Mouse (Mus musculus) embryonic facial prominence, embryonic 11.5 days (tissue): ENCODE results near the gene Arntl. TPM values are rescaled to one million over a fixed set of nuclear protein-coding genes. Genes with fewer than 3 reads are reported as not detected.

ENCODE experiments used
- ATAC-seq: fragments of 200-750 bp; cut with Nextera tagmentation; replicated peaks from 2 replicates; pipeline ENCODE4 v1.8.0; 2017; ENCODE audit warnings: low read depth; ENCODE audit not compliant: insufficient number of reproducible peaks, low FRiP score, low TSS enrichment
- DNase-seq: peaks from one replicate; pipeline ENCODE4 v3.0.0-alpha.2; 2015; ENCODE audit warnings: low spot score
- H3K27ac ChIP-seq: fragments of 300-500 bp; sonication (generic); replicated peaks from 2 replicates; pipeline ENCODE4 v1.5.1; 2014; ENCODE audit warnings: mild to moderate bottlenecking, low read depth, low read length, control low read depth
- H3K27me3 ChIP-seq: fragments of 300-500 bp; sonication (generic); 2 replicates; pipeline ENCODE4 v1.6.1; 2014; ENCODE audit warnings: mild to moderate bottlenecking, low read length, moderate library complexity, mixed read lengths; ENCODE audit not compliant: control insufficient read depth, insufficient read depth
- H3K36me3 ChIP-seq: fragments of 300-500 bp; sonication (generic); replicated peaks from 2 replicates; pipeline ENCODE4 v1.6.1; 2014; ENCODE audit warnings: low read depth, mild to moderate bottlenecking, low read length, moderate library complexity, mixed read lengths; ENCODE audit not compliant: control insufficient read depth, insufficient read depth
- H3K4me1 ChIP-seq: fragments of 300-500 bp; sonication (generic); 2 replicates; pipeline ENCODE4 v1.6.1; 2014; ENCODE audit warnings: low read length, mixed read lengths; ENCODE audit not compliant: control insufficient read depth, insufficient read depth
- H3K4me2 ChIP-seq: fragments of 300-500 bp; sonication (generic); 2 replicates; pipeline ENCODE4 v1.6.1; 2014; ENCODE audit warnings: low read depth, mild to moderate bottlenecking, control low read depth, low read length, moderate library complexity
- H3K4me3 ChIP-seq: fragments of 300-500 bp; sonication (generic); 2 replicates; pipeline ENCODE4 v1.5.1; 2014; ENCODE audit warnings: low read depth, low read length, control low read depth
- H3K9ac ChIP-seq: fragments of 300-500 bp; sonication (generic); replicated peaks from 2 replicates; pipeline ENCODE4 v1.6.1; 2014; ENCODE audit warnings: mild to moderate bottlenecking, control low read depth, low read length
- H3K9me3 ChIP-seq: fragments of 300-500 bp; sonication (generic); replicated peaks from 2 replicates; pipeline ENCODE4 v1.6.1; 2016; ENCODE audit warnings: mild to moderate bottlenecking, low read length, inconsistent platforms, mixed read lengths; ENCODE audit not compliant: control insufficient read depth
- WGBS: fragments of 180-500 bp; shearing (Covaris S2); extraction: QIAGEN DNeasy Blood & Tissue Kit; methylation state at CpG from one replicate; pipeline ENCODE4 v1.1.7; 2014; 5-methylcytosine and 5-hydroxymethylcytosine counted together
- polyA plus RNA-seq: library from polyadenylated mRNA; unstranded; fragments of >200 nt; fragmentation: Nextera tagmentation; extraction: Ambion mirVana; gene quantifications from 2 replicates; pipeline ENCODE4 v1.2.1, GENCODE M21; 2014

The Arntl gene
- polyA plus RNA-seq, 1 experiment from 2014 or later: 9.3 TPM

- no peak for DNase-seq
- no peak overlapping the region for H3K9ac ChIP-seq
- no peak overlapping the region for H3K27ac ChIP-seq
- H3K4me1 ChIP-seq: peaks cover 7% of the 10 kb centered on the region
- WGBS: 77% methylated on average over 4 of the region's 4 CpGs
- ATAC-seq: no peak
- H3K36me3 ChIP-seq: no peaks in the 10 kb centered on the region
- no peaks in the 10 kb centered on the region for H3K9me3 ChIP-seq
- no peak overlapping the region for H3K4me3 ChIP-seq
- H3K27me3 ChIP-seq: no peaks in the 10 kb centered on the region
- H3K4me2 ChIP-seq: no peak overlapping the region
Observed at GRCm38 (mm10) chr7:113292193-113292592, 84.9 kb downstream of the Arntl start.

GRCm38 (mm10) chr7:113294598-113294997 lies 87.3 kb downstream of the Arntl start:
- Histone ChIP-seq H3K9ac (no peak overlapping the region), H3K4me2 (no peak overlapping the region), H3K36me3 (no peaks in the 10 kb centered on the region), H3K4me1 (peaks cover 7% of the 10 kb centered on the region), H3K27me3 (no peaks in the 10 kb centered on the region), H3K27ac (no peak overlapping the region), H3K9me3 (no peaks in the 10 kb centered on the region), H3K4me3 (no peak overlapping the region)
- DNase-seq (no peak), ATAC-seq (no peak)
- 87% methylated on average over 6 of the region's 6 CpGs for WGBS

GRCm38 (mm10) chr7:113295077-113295890 lies 88.0 kb downstream of the Arntl start:
- Histone ChIP-seq H3K27me3 (no peaks in the 10 kb centered on the region), H3K27ac (no peak overlapping the region), H3K9me3 (no peaks in the 10 kb centered on the region), H3K4me3 (no peak overlapping the region), H3K9ac (no peak overlapping the region; the same call in 1 of the 2 replicates), H3K4me2 (peak overlapping the region; percentile 36), H3K36me3 (no peaks in the 10 kb centered on the region), H3K4me1 (peaks cover 7% of the 10 kb centered on the region)
- ATAC-seq: peak; percentile 70; the same call in 1 of the 2 replicates
- WGBS: 22% methylated on average over 17 of the region's 17 CpGs
- peak; percentile 81 for DNase-seq

GRCm38 (mm10) chr7:113297813-113298212 lies 90.5 kb downstream of the Arntl start:
- Histone ChIP-seq H3K36me3 (no peaks in the 10 kb centered on the region), H3K27me3 (no peaks in the 10 kb centered on the region), H3K4me1 (peaks cover 7% of the 10 kb centered on the region), H3K4me2 (no peak overlapping the region), H3K4me3 (no peak overlapping the region), H3K27ac (no peak overlapping the region), H3K9ac (no peak overlapping the region), H3K9me3 (no peaks in the 10 kb centered on the region)
- WGBS: 93% methylated on average over 4 of the region's 4 CpGs
- DNase-seq (no peak), ATAC-seq (no peak)

- Histone ChIP-seq H3K36me3 (no peaks in the 10 kb centered on the region), H3K9me3 (no peaks in the 10 kb centered on the region), H3K27ac (no peak overlapping the region), H3K4me3 (no peak overlapping the region), H3K9ac (no peak overlapping the region), H3K27me3 (no peaks in the 10 kb centered on the region), H3K4me2 (no peak overlapping the region), H3K4me1 (no peaks in the 10 kb centered on the region)
- ATAC-seq (no peak), DNase-seq (no peak)
- whole genome bisulfite sequencing: 73% methylated on average over 3 of the region's 3 CpGs
Observed at GRCm38 (mm10) chr7:113310136-113310535, 102.9 kb downstream of the Arntl start.

- Histone ChIP-seq H3K27ac (no peak overlapping the region), H3K4me2 (no peak overlapping the region), H3K36me3 (no peaks in the 10 kb centered on the region), H3K27me3 (no peaks in the 10 kb centered on the region), H3K4me3 (no peak overlapping the region), H3K9ac (no peak overlapping the region), H3K9me3 (no peaks in the 10 kb centered on the region), H3K4me1 (no peaks in the 10 kb centered on the region)
- DNase-seq (peak; percentile 84), ATAC-seq (no peak)
- WGBS: 22% methylated on average over 2 of the region's 2 CpGs
Observed at GRCm38 (mm10) chr7:113311784-113312183, 104.5 kb downstream of the Arntl start.

GRCm38 (mm10) chr7:113320128-113320527 lies 112.9 kb downstream of the Arntl start:
- no peak overlapping the region for H3K4me2 ChIP-seq
- WGBS: 83% methylated on average over 1 of the region's 1 CpGs

GRCm38 (mm10) chr7:113334036-113334435 lies 126.8 kb downstream of the Arntl start:
- H3K4me2 ChIP-seq: no peak overlapping the region
- H3K27ac ChIP-seq: no peak overlapping the region
- no peak overlapping the region for H3K9ac ChIP-seq
- no peaks in the 10 kb centered on the region for H3K36me3 ChIP-seq
- H3K4me3 ChIP-seq: no peak overlapping the region
- no peaks in the 10 kb centered on the region for H3K9me3 ChIP-seq
- DNase-seq (no peak), ATAC-seq (no peak)
- no peaks in the 10 kb centered on the region for H3K4me1 ChIP-seq
- no peaks in the 10 kb centered on the region for H3K27me3 ChIP-seq

More at GRCm38 (mm10) chr7:113320128-113320527, 112.9 kb downstream of the Arntl start:
- no peaks in the 10 kb centered on the region for H3K36me3 ChIP-seq
- no peak overlapping the region for H3K27ac ChIP-seq
- ATAC-seq (no peak), DNase-seq (no peak)
- H3K4me1 ChIP-seq: no peaks in the 10 kb centered on the region
- no peak overlapping the region for H3K4me3 ChIP-seq
- H3K27me3 ChIP-seq: no peaks in the 10 kb centered on the region
- H3K9ac ChIP-seq: no peak overlapping the region
- H3K9me3 ChIP-seq: no peaks in the 10 kb centered on the region
